ENCODE assay signal across 23 mouse cellular contexts in the genomic region with DNA sequence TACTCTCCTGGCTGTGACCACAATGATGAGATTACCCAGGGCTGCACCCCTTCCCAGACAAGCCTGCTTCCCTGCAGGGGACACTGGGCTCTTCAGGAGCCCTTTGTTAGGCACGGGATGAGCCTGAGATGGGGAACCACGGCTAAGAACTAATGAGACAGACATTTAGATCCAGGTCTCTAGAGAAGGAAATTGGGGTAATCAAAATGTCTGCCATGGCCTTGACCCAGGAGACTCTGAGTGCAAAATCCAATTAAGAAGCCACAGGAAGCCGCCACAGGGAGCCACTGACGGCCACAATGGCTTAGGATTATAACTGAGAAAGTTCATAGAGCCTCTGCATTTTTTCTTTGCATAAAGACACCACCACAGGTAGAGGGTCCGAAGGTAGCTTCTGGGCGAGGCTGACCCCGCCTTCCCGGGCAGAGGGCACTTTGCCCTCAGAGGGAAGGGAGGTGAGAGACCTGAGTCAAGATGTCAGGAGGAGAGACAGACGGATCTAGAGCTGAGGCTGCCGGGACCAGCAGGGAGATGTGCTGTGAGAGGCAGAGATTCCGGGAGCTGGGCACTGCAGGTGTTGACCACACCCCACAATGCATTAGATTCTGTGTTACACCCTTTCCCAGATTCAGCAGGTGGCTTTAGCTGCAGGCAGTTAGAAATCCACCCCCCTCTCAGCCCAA. TPM values are rescaled to one million over a fixed set of nuclear protein-coding genes. Genes with fewer than 3 reads are reported as not detected.
DNase-seq lines count a peak whose midpoint lies in the region; ATAC-seq and TF ChIP-seq lines count a peak whose summit lies in the region.
"Had no signal": no experiment of that assay in that cellular context is flagged by ENCODE, and none has a peak within 500 bp of the region (broad histone marks: within the 10 kb centered on the region; RNA-seq: fewer than 3 reads in every experiment).

No protein-coding gene starts in this region.

- peaks cover 13% of the 10 kb centered on the region for H3K36me3 ChIP-seq in forebrain, embryonic 10.5 days (replicated peaks)
- no peaks in the 10 kb centered on the region for H3K36me3 ChIP-seq in forebrain, embryonic 12.5 days (replicated peaks)
- no peaks in the 10 kb centered on the region for H3K36me3 ChIP-seq in midbrain, embryonic 13.5 days
- no peaks in the 10 kb centered on the region for H3K36me3 ChIP-seq in midbrain, embryonic 14.5 days (ENCODE audit: control insufficient read depth, insufficient read depth, low read length)
- H3K36me3 ChIP-seq in small intestine, adult 2 months (ENCODE audit: control insufficient read depth, insufficient read depth, low read length) = peaks cover 1% of the 10 kb centered on the region; the same call in 1 of the 2 replicates
- H3K36me3 ChIP-seq: limb, embryonic 13.5 days; neural tube, embryonic 12.5 days had no signal

- no peak for ATAC-seq in forebrain, embryonic 12.5 days (ENCODE audit: low FRiP score)
- ATAC-seq in midbrain, embryonic 13.5 days = no peak
- no peak for ATAC-seq in midbrain, embryonic 14.5 days (ENCODE audit: low FRiP score, low TSS enrichment)
- ATAC-seq in activated CD4-positive, CD25-positive, alpha-beta regulatory T cell, adult 4 months = no peak
- ATAC-seq: forebrain, embryonic 16.5 days; Patski had no signal

- H3K9ac ChIP-seq in forebrain, embryonic 12.5 days = no peak overlapping the region
- 0 out of 2 replicates have a peak overlapping the region, but pooled peaks have one; percentile 3 for H3K9ac ChIP-seq in midbrain, embryonic 13.5 days (replicated peaks)
- H3K9ac ChIP-seq in midbrain, embryonic 14.5 days (replicated peaks; ENCODE audit: low read length) = no peak overlapping the region
- H3K9ac ChIP-seq: limb, embryonic 13.5 days; neural tube, embryonic 12.5 days had no signal

- peaks cover 89% of the 10 kb centered on the region for H3K27me3 ChIP-seq in forebrain, embryonic 10.5 days (ENCODE audit: poor library complexity, severe bottlenecking)
- H3K27me3 ChIP-seq in forebrain, embryonic 12.5 days = peaks cover 69% of the 10 kb centered on the region
- peaks cover 54% of the 10 kb centered on the region for H3K27me3 ChIP-seq in midbrain, embryonic 13.5 days
- peaks cover 11% of the 10 kb centered on the region; the same call in 1 of the 2 replicates for H3K27me3 ChIP-seq in midbrain, embryonic 14.5 days (ENCODE audit: control insufficient read depth, insufficient read depth, low read length)
- H3K27me3 ChIP-seq in small intestine, adult 2 months (ENCODE audit: control insufficient read depth, insufficient read depth, low read length) = no peaks in the 10 kb centered on the region
- H3K27me3 ChIP-seq: Patski had no signal

- H3K9me3 ChIP-seq in forebrain, embryonic 10.5 days = no peaks in the 10 kb centered on the region
- H3K9me3 ChIP-seq in forebrain, embryonic 12.5 days = no peaks in the 10 kb centered on the region
- H3K9me3 ChIP-seq in midbrain, embryonic 13.5 days = no peaks in the 10 kb centered on the region
- no peaks in the 10 kb centered on the region for H3K9me3 ChIP-seq in midbrain, embryonic 14.5 days (ENCODE audit: control insufficient read depth, low read length)
- H3K9me3 ChIP-seq: limb, embryonic 13.5 days; megakaryocyte, embryonic 14.5 days; neural tube, embryonic 12.5 days had no signal

- DNase-seq in forebrain, embryonic 10.5 days (ENCODE audit: extremely low spot score, low spot score) = no peak
- no peak for DNase-seq in midbrain, embryonic 14.5 days
- DNase-seq in kidney, adult 8-10 months = peak; percentile 66 to 68
- DNase-seq in right cerebral cortex, postnatal 10 days (ENCODE audit: low spot score in 2 of 2) = no peak
- DNase-seq: adrenal gland, adult 2 months; cerebellum, postnatal 14 days; embryo, embryonic 11 days; heart, postnatal 4 days; lung, postnatal 14 days; right cerebral cortex, postnatal 4 days; thymus, postnatal 4 days had no signal

- peak overlapping the region; percentile 85 for H3K27ac ChIP-seq in forebrain, embryonic 10.5 days
- no peak overlapping the region for H3K27ac ChIP-seq in forebrain, embryonic 12.5 days
- H3K27ac ChIP-seq in midbrain, embryonic 13.5 days = no peak overlapping the region
- H3K27ac ChIP-seq in midbrain, embryonic 14.5 days (replicated peaks; ENCODE audit: low read depth, low read length) = no peak overlapping the region
- peak overlapping the region; percentile 97 for H3K27ac ChIP-seq in small intestine, adult 2 months (ENCODE audit: insufficient read depth, low read depth, low read length)
- H3K27ac ChIP-seq: limb, embryonic 13.5 days; neural tube, embryonic 12.5 days had no signal

- no peak overlapping the region for H3K4me3 ChIP-seq in forebrain, embryonic 10.5 days
- no peak overlapping the region for H3K4me3 ChIP-seq in forebrain, embryonic 12.5 days (replicated peaks)
- no peak overlapping the region for H3K4me3 ChIP-seq in midbrain, embryonic 13.5 days (replicated peaks)
- no peak overlapping the region for H3K4me3 ChIP-seq in midbrain, embryonic 14.5 days (replicated peaks; ENCODE audit: low read depth, low read length)
- H3K4me3 ChIP-seq in small intestine, adult 2 months (ENCODE audit: low read depth, low read length) = peak overlapping the region; percentile 51
- H3K4me3 ChIP-seq: limb, embryonic 13.5 days; neural tube, embryonic 12.5 days had no signal

- WGBS in forebrain, embryonic 10.5 days = 21% methylated on average over 11 of the region's 11 CpGs
- WGBS in forebrain, embryonic 12.5 days = 15% methylated on average over 11 of the region's 11 CpGs
- 23% methylated on average over 11 of the region's 11 CpGs for WGBS in midbrain, embryonic 13.5 days
- WGBS in midbrain, embryonic 14.5 days = 22% methylated on average over 11 of the region's 11 CpGs
- 26% methylated on average over 11 of the region's 11 CpGs for WGBS in small intestine, adult 2 months

- H3K4me2 ChIP-seq in forebrain, embryonic 12.5 days = no peak overlapping the region
- no peak overlapping the region for H3K4me2 ChIP-seq in midbrain, embryonic 13.5 days (replicated peaks)
- H3K4me2 ChIP-seq in midbrain, embryonic 14.5 days (ENCODE audit: low read length) = no peak overlapping the region
- H3K4me2 ChIP-seq: limb, embryonic 13.5 days; neural tube, embryonic 12.5 days had no signal

- TF ChIP-seq CTCF in small intestine, adult 2 months (IDR thresholded peaks at IDR 0.05; ENCODE audit: extremely low read depth, insufficient read length, insufficient replicate concordance, low read depth, low read length) = no peak

- peak; percentile 71; the same call in 1 of the 2 replicates for TF ChIP-seq POLR2A in small intestine, adult 2 months (IDR thresholded peaks at IDR 0.05; ENCODE audit: low read depth, low read length)

- H3K4me1 ChIP-seq in forebrain, embryonic 10.5 days = peaks cover 90% of the 10 kb centered on the region
- peaks cover 44% of the 10 kb centered on the region for H3K4me1 ChIP-seq in forebrain, embryonic 12.5 days
- H3K4me1 ChIP-seq in midbrain, embryonic 13.5 days (replicated peaks) = peaks cover 47% of the 10 kb centered on the region
- peaks cover 14% of the 10 kb centered on the region for H3K4me1 ChIP-seq in midbrain, embryonic 14.5 days (ENCODE audit: control insufficient read depth, insufficient read depth, low read length)
- peaks cover 38% of the 10 kb centered on the region for H3K4me1 ChIP-seq in small intestine, adult 2 months (ENCODE audit: control insufficient read depth, insufficient read depth, insufficient read length, low read length)

RNA-seq across cellular contexts. Expression of gene Tmem235, which starts 2.8 kb away (rescaled TPM):
- not detected in 2 replicates for polyA plus RNA-seq in forebrain, embryonic 10.5 days (2016; fragmentation: Nextera tagmentation; extraction: Ambion mirVana)
- not detected in 2 replicates for polyA plus RNA-seq in forebrain, embryonic 12.5 days (2016; fragmentation: Nextera tagmentation; extraction: Ambion mirVana)
- not detected in 2 replicates for polyA plus RNA-seq in midbrain, embryonic 13.5 days (2015; fragmentation: Nextera tagmentation; extraction: Ambion mirVana)
- not detected in 2 replicates for polyA plus RNA-seq in midbrain, embryonic 14.5 days (2014; fragmentation: Nextera tagmentation; extraction: Ambion mirVana)
- polyA plus RNA-seq in small intestine, adult 2 months (2012; rRNA removed) = 0.11 TPM in 1 of 2 replicates, not detected in the other
- not detected for polyA plus RNA-seq in activated CD4-positive, CD25-positive, alpha-beta regulatory T cell, adult 4 months (2017; shearing (Covaris generic))
- polyA plus RNA-seq: adrenal gland, adult 2 months; forebrain, embryonic 16.5 days; gonadal fat pad, adult 2 months; heart, embryonic 14.5 days; limb, embryonic 13.5 days; liver, embryonic 16.5 days; neural tube, embryonic 12.5 days had no signal

RNA-seq across cellular contexts. Expression of gene Tha1, which starts 10.0 kb away (rescaled TPM):
- polyA plus RNA-seq in forebrain, embryonic 10.5 days (2016; fragmentation: Nextera tagmentation; extraction: Ambion mirVana) = 4.4 and 6.4 TPM in 2 replicates
- 2.9 and 3.9 TPM in 2 replicates for polyA plus RNA-seq in forebrain, embryonic 12.5 days (2016; fragmentation: Nextera tagmentation; extraction: Ambion mirVana)
- 2.6 and 3.0 TPM in 2 replicates for polyA plus RNA-seq in midbrain, embryonic 13.5 days (2015; fragmentation: Nextera tagmentation; extraction: Ambion mirVana)
- 2.3 and 3.1 TPM in 2 replicates for polyA plus RNA-seq in midbrain, embryonic 14.5 days (2014; fragmentation: Nextera tagmentation; extraction: Ambion mirVana)
- polyA plus RNA-seq in small intestine, adult 2 months (2012; rRNA removed) = 25.8 and 27.7 TPM in 2 replicates
- polyA plus RNA-seq in activated CD4-positive, CD25-positive, alpha-beta regulatory T cell, adult 4 months (2017; shearing (Covaris generic)) = 10 to 100 TPM; 12.8 to 17.7 TPM

RNA-seq across cellular contexts. Expression of gene Birc5, which starts 14.3 kb away (rescaled TPM):
- polyA plus RNA-seq in forebrain, embryonic 10.5 days (2016; fragmentation: Nextera tagmentation; extraction: Ambion mirVana) = 412 and 424 TPM in 2 replicates
- polyA plus RNA-seq in forebrain, embryonic 12.5 days (2016; fragmentation: Nextera tagmentation; extraction: Ambion mirVana) = 282 and 293 TPM in 2 replicates
- polyA plus RNA-seq in midbrain, embryonic 13.5 days (2015; fragmentation: Nextera tagmentation; extraction: Ambion mirVana) = 99.1 and 105 TPM in 2 replicates
- 27.9 and 50.1 TPM in 2 replicates for polyA plus RNA-seq in midbrain, embryonic 14.5 days (2014; fragmentation: Nextera tagmentation; extraction: Ambion mirVana)
- polyA plus RNA-seq in small intestine, adult 2 months (2012; rRNA removed) = 4.3 and 9.5 TPM in 2 replicates
- 100 to 1,000 TPM in 1 of 2 experiments, 10 to 100 TPM in 1; 88.3 to 110 TPM for polyA plus RNA-seq in activated CD4-positive, CD25-positive, alpha-beta regulatory T cell, adult 4 months (2017; shearing (Covaris generic))

RNA-seq across cellular contexts. Expression of gene Tk1, which starts 37.4 kb away (rescaled TPM):
- polyA plus RNA-seq in forebrain, embryonic 10.5 days (2016; fragmentation: Nextera tagmentation; extraction: Ambion mirVana) = 167 and 178 TPM in 2 replicates
- 110 and 115 TPM in 2 replicates for polyA plus RNA-seq in forebrain, embryonic 12.5 days (2016; fragmentation: Nextera tagmentation; extraction: Ambion mirVana)
- 34.5 and 36.2 TPM in 2 replicates for polyA plus RNA-seq in midbrain, embryonic 13.5 days (2015; fragmentation: Nextera tagmentation; extraction: Ambion mirVana)
- 12.8 and 18.0 TPM in 2 replicates for polyA plus RNA-seq in midbrain, embryonic 14.5 days (2014; fragmentation: Nextera tagmentation; extraction: Ambion mirVana)
- polyA plus RNA-seq in small intestine, adult 2 months (2012; rRNA removed) = 22.8 and 52.2 TPM in 2 replicates
- polyA plus RNA-seq in activated CD4-positive, CD25-positive, alpha-beta regulatory T cell, adult 4 months (2017; shearing (Covaris generic)) = 10 to 100 TPM; 52.4 to 88.7 TPM

RNA-seq across cellular contexts. Expression of gene Afmid, which starts 37.6 kb away (rescaled TPM):
- 4.0 and 4.8 TPM in 2 replicates for polyA plus RNA-seq in forebrain, embryonic 10.5 days (2016; fragmentation: Nextera tagmentation; extraction: Ambion mirVana)
- polyA plus RNA-seq in forebrain, embryonic 12.5 days (2016; fragmentation: Nextera tagmentation; extraction: Ambion mirVana) = 5.6 and 5.9 TPM in 2 replicates
- 4.1 and 4.3 TPM in 2 replicates for polyA plus RNA-seq in midbrain, embryonic 13.5 days (2015; fragmentation: Nextera tagmentation; extraction: Ambion mirVana)
- polyA plus RNA-seq in midbrain, embryonic 14.5 days (2014; fragmentation: Nextera tagmentation; extraction: Ambion mirVana) = 4.1 TPM in 2 replicates
- 4.3 and 11.1 TPM in 2 replicates for polyA plus RNA-seq in small intestine, adult 2 months (2012; rRNA removed)
- polyA plus RNA-seq in activated CD4-positive, CD25-positive, alpha-beta regulatory T cell, adult 4 months (2017; shearing (Covaris generic)) = 10 to 100 TPM; 23.5 to 24.7 TPM

Comparison
In these comparisons a context has a peak if more than half of its experiments do, and no peak if none do; other contexts are left out.
1. H3K27ac ChIP-seq: peak in forebrain, embryonic 10.5 days (single experiment) and small intestine, adult 2 months (single experiment); none in forebrain, embryonic 12.5 days (single experiment), midbrain, embryonic 13.5 days (single experiment) and midbrain, embryonic 14.5 days (single experiment).
2. DNase-seq: peak in kidney, adult 8-10 months (2 of 2); none in forebrain, embryonic 10.5 days (single experiment), midbrain, embryonic 14.5 days (single experiment) and right cerebral cortex, postnatal 10 days (0 of 2).